Mouse (Mus musculus) G1E (cell line): ENCODE measurements around the gene Gm4559.

Experiments
- CTCF ChIP-seq: IDR thresholded peaks from 2 replicates; pipeline ENCODE4 v1.5.1; 2012; ENCODE audit warnings: low read depth, low read length, inconsistent platforms, mixed read lengths
- GATA1 ChIP-seq: IDR thresholded peaks from 2 replicates; pipeline ENCODE4 v1.6.1; 2012; ENCODE audit warnings: borderline replicate concordance, low read length, inconsistent platforms, mixed read lengths
- GATA2 ChIP-seq: IDR thresholded peaks from 2 replicates; pipeline ENCODE4 v1.6.1; 2012; ENCODE audit warnings: low read depth, low read length, inconsistent platforms, borderline replicate concordance
- TAL1 ChIP-seq: conservative IDR thresholded peaks from 2 replicates; pipeline ENCODE4 v1.6.1; 2012; ENCODE audit warnings: low read depth, low read length, inconsistent platforms, mixed read lengths

- no peak for TF ChIP-seq CTCF
- TF ChIP-seq GATA1: no peak
- TF ChIP-seq GATA2: no peak
- TF ChIP-seq TAL1: no peak
These were observed 29.1 kb upstream of the Gm4559 start, which contains the start of gene Krtap5-4 for GRCm38 (mm10) chr7:142303249-142303648.
